Mouse (Mus musculus): ENCODE data around the gene 9130019O22Rik.

The 9130019O22Rik gene

GRCm38 (mm10) chr7:127341356-127341755 lies 45.6 kb downstream of the 9130019O22Rik start:
- DNase-seq (ENCODE audit: low spot score): no peak

GRCm38 (mm10) chr7:127337636-127338035 lies 49.3 kb downstream of the 9130019O22Rik start:
- DNase-seq (ENCODE audit: low spot score): no peak

- DNase-seq (ENCODE audit: low spot score): no peak
Measured at GRCm38 (mm10) chr7:127335604-127336003, 51.4 kb downstream of the 9130019O22Rik start.

- DNase-seq (ENCODE audit: low spot score): no peak
Measured at GRCm38 (mm10) chr7:127333240-127333639, 53.7 kb downstream of the 9130019O22Rik start.
